Mouse (Mus musculus) hindbrain, embryonic 14.5 days (tissue): ENCODE measurements around the gene Lxn. TPM values are rescaled to one million over a fixed set of nuclear protein-coding genes. Genes with fewer than 3 reads are reported as not detected.

Experiments used
- ATAC-seq: fragments of 200-750 bp; cut with Nextera tagmentation; 2 replicates; pipeline ENCODE4 v1.8.0; 2017; ENCODE audit warnings: moderate number of reproducible peaks, mild to moderate bottlenecking, moderate TSS enrichment, moderate library complexity; ENCODE audit not compliant: low FRiP score
- DNase-seq: peaks from one replicate; pipeline ENCODE4 v3.0.0-alpha.2; 2015; ENCODE audit warnings: low spot score
- H3K27ac ChIP-seq: fragments of 300-500 bp; sonication (generic); 2 replicates; pipeline ENCODE4 v1.5.1; 2014; ENCODE audit warnings: mild to moderate bottlenecking, moderate library complexity
- H3K27me3 ChIP-seq: fragments of 300-500 bp; sonication (generic); 2 replicates; pipeline ENCODE4 v1.6.1; 2014; ENCODE audit warnings: mild to moderate bottlenecking, low read length, mixed read lengths; ENCODE audit not compliant: control insufficient read depth, insufficient read depth
- H3K36me3 ChIP-seq: fragments of 300-500 bp; sonication (generic); replicated peaks from 2 replicates; pipeline ENCODE4 v1.6.1; 2014; ENCODE audit not compliant: control insufficient read depth, insufficient read depth
- H3K4me1 ChIP-seq: fragments of 300-500 bp; sonication (generic); replicated peaks from 2 replicates; pipeline ENCODE4 v1.6.1; 2014; ENCODE audit warnings: antibody characterized with exemption, low read length, mixed read lengths; ENCODE audit not compliant: control insufficient read depth, insufficient read depth
- H3K4me2 ChIP-seq: fragments of 300-500 bp; sonication (generic); replicated peaks from 2 replicates; pipeline ENCODE4 v1.6.1; 2014; ENCODE audit warnings: mild to moderate bottlenecking, moderate library complexity
- H3K4me3 ChIP-seq: fragments of 300-500 bp; sonication (generic); replicated peaks from 2 replicates; pipeline ENCODE4 v1.5.1; 2014; ENCODE audit warnings: mild to moderate bottlenecking, low read length
- H3K9ac ChIP-seq: fragments of 300-500 bp; sonication (generic); 2 replicates; pipeline ENCODE4 v1.6.1; 2014
- H3K9me3 ChIP-seq: fragments of 300-500 bp; sonication (generic); 2 replicates; pipeline ENCODE4 v1.6.1; 2016; ENCODE audit warnings: low read length; ENCODE audit not compliant: control insufficient read depth
- WGBS: fragments of 180-500 bp; shearing (Covaris S2); extraction: QIAGEN DNeasy Blood & Tissue Kit; methylation state at CpG from one replicate; pipeline ENCODE4 v1.1.7; 2014; 5-methylcytosine and 5-hydroxymethylcytosine counted together
- polyA plus RNA-seq: library from polyadenylated mRNA; unstranded; fragments of >200 nt; fragmentation: Nextera tagmentation; extraction: Ambion mirVana; gene quantifications from 2 replicates; pipeline ENCODE4 v1.2.1, GENCODE M21; 2014

The Lxn gene
- 195 and 204 TPM in 2 replicates for polyA plus RNA-seq

DNA sequence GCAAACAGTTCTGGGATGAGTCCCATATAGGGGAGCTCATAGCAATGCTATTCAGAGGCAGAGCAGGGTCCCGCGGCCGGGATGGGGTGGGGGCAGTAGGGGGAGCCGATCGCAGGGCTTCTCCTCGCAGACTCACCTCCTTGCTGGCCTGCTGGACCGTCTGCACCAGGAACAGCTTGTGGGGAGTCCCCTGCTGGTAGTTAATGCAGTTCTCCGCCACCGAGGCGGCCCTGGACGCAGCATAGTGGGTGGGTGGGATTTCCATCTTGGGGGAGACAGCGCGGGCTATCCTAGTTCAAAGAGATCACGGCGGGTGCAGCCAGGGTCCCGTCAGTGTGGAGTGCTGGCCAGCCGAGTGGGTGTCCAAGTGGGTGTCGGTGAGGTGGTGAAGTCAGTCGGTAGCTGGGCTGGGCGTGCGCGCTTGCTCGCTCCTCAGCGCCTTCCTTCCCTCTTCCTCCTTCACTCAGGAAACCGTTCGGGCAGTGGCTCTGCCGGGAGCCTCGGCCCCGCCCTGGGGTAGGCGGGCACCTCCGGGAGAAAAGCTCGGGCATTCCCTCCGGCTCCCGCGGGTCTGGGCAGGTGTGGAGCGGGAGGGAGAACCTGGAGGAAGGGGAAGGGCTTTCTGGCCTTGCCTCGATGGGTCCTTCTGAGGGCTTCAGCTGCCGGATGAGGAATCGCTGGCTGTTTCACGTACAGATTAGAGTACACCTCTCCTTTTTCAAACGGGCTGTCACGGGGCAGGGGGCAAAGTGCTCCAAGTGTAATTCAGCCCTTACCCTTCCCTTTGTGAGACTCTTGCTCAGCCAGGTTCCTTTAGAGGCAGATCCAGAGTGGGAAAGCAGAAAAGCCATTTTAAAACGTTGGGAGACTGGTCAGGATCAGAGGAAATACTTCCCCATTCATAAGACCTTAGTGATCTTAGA lies at the start of gene Lxn:
Lxn (minus strand) TSS at position 477 of the 923 bp plus-strand sequence.
- peak; percentile 63 for DNase-seq
- peak within 1 kb of the TSS; percentile 75 for H3K27ac ChIP-seq
- WGBS, result 2% methylated on average over 38 of the region's 43 CpGs

DNA sequence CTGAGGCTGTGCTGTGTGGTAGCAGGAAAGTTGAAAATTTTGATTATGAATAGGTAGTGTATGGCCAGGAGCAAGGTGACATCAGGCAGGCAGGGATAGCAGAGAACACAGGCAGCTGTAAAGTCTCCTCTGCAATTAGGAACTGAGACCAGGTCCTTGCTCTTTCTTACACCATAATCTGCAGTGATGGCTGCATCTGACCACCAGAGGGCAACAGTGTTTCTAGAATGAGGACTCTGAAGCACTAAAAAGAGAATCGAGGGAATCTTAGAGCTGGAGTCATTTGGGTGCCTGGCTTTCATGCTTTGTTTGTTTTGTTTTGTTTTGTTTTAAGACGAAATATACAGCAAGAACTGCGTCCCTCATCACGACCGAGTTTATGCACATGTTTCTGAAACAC lies 49.1 kb upstream of the Lxn start:
- Histone ChIP-seq H3K9ac (no peak overlapping the region), H3K27ac (no peak overlapping the region), H3K4me2 (no peak overlapping the region), H3K27me3 (peaks cover 19% of the 10 kb centered on the region; the same call in 1 of the 2 replicates), H3K36me3 (no peaks in the 10 kb centered on the region), H3K4me1 (no peaks in the 10 kb centered on the region), H3K9me3 (no peaks in the 10 kb centered on the region), H3K4me3 (no peak overlapping the region)
- 5% methylated on average over 5 of the region's 5 CpGs for WGBS
- peak; percentile 80 for ATAC-seq
- DNase-seq, result peak; percentile 92

More for the DNA sequence above, at the start of gene Lxn:
- Histone ChIP-seq H3K36me3 (peaks cover 39% of the 10 kb centered on the region), H3K9ac (peak within 1 kb of the TSS; percentile 76), H3K4me3 (peak within 1 kb of the TSS; percentile 53), H3K27me3 (no peaks in the 10 kb centered on the region), H3K4me2 (peak within 1 kb of the TSS; percentile 85), H3K9me3 (no peaks in the 10 kb centered on the region), H3K4me1 (peaks cover 11% of the 10 kb centered on the region; the same call in 1 of the 2 replicates)
- ATAC-seq, result peak; percentile 89

DNA sequence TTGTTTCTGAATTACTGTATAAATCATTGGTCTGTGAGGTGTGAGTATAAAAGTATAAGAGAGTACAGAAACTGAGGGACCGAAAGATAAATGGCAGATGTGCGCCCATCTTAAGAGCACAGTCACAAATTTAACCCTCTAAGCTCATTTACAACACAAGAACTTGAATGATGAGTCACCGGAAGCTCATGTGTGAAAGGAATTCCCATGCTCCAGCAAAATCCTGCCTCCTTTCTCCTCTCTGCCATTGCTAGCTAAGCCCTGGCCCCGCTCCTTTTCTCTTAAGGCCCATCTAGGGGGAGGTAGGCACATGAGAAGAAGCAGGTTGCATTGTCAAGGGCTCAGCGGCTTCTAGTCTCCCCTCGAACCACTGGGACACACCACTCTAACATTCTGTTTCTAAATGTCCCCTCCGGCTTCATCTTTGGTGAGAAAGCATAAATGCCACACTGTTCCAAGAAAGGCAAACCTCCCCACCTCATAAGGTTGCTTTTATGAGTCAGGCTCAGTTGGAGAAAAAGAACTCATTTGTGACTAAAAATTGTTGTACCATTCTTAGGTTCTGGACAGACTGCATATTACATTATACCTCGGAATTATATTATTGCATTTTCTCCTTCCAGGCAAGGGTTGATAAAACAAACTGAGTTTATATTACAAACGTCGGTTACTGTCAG lies 44.6 kb upstream of the Lxn start:
- 87% methylated on average over 10 of the region's 10 CpGs for WGBS
- no peak for ATAC-seq

DNA sequence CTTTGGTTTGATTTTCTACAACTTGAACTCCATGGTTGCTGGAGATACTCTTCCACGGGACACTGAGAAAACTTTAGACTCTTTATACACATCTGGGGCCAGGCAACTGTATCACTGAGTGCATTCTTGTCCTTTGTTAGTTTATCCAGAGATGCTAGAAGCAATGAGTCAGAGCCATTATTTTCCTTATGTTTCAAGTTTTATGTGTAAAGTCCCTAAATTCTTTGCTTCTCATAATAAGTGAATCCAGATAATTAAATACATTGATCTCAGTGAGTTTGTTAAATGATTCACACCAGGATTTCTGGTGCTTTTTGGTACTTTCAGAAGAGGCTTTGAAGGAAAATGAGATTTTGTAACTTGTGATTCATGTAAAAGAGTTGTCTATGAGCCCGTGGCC lies 41.6 kb upstream of the Lxn start:
- WGBS, result 87% methylated on average over 2 of the region's 2 CpGs
- H3K36me3 ChIP-seq, result no peaks in the 10 kb centered on the region
- ATAC-seq (no peak), DNase-seq (no peak)
- H3K27me3 ChIP-seq, result no peaks in the 10 kb centered on the region
- H3K4me2 ChIP-seq, result no peak overlapping the region
- H3K9me3 ChIP-seq, result no peaks in the 10 kb centered on the region
- no peak overlapping the region for H3K27ac ChIP-seq
- H3K9ac ChIP-seq, result no peak overlapping the region
- no peak overlapping the region for H3K4me3 ChIP-seq
- H3K4me1 ChIP-seq, result no peaks in the 10 kb centered on the region

More for the DNA sequence above, 44.6 kb upstream of the Lxn start:
- DNase-seq, result no peak
- Histone ChIP-seq H3K9me3 (no peaks in the 10 kb centered on the region), H3K4me2 (no peak overlapping the region), H3K27ac (no peak overlapping the region), H3K27me3 (no peaks in the 10 kb centered on the region), H3K4me3 (no peak overlapping the region), H3K9ac (no peak overlapping the region), H3K4me1 (no peaks in the 10 kb centered on the region), H3K36me3 (no peaks in the 10 kb centered on the region)

DNA sequence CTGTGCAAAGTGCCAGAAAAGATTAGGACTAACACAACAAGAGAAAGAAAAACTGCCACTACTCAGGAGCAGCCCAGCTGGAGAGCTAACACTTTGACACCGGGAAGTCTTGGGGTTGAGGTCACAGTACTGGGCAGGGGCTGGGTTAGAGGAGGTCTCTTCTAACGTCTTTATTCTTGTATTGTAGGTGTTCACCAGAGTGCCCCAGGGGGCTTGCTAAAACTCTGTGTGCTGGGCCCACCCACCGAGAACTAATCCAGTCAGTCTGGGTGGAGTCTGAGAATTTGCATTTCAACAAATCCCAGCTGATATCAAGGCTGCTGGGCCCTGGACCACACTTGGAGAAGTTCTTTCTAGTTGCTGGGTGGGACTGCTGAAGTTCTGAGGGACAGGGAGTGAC lies 40.2 kb upstream of the Lxn start:
- DNase-seq (no peak), ATAC-seq (no peak)
- no peaks in the 10 kb centered on the region for H3K36me3 ChIP-seq
- 2% methylated on average over 3 of the region's 3 CpGs for WGBS
- H3K9me3 ChIP-seq, result no peaks in the 10 kb centered on the region
- no peak overlapping the region for H3K27ac ChIP-seq
- H3K4me1 ChIP-seq, result no peaks in the 10 kb centered on the region
- H3K9ac ChIP-seq, result no peak overlapping the region
- no peaks in the 10 kb centered on the region for H3K27me3 ChIP-seq
- no peak overlapping the region for H3K4me3 ChIP-seq
- no peak overlapping the region for H3K4me2 ChIP-seq

DNA sequence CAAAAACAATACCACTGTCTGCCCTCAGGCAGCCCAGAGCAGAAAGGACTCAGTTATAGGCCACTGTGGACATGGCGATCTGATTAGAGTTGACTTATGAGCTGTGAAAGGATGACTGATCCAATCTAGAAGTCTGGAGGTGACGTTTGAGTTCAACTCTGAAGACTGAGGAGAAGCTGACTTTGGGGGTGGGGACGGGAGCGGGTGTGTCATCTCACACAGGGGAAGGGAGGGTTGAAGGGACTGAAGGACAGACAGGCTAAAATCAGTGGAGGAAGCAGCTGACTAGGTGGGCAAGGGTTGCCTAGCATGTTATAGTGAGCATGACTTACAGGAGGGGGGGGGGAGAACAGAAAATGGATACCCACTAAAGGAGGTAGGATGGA lies 35.7 kb upstream of the Lxn start:
- WGBS, result 95% methylated on average over 4 of the region's 4 CpGs
- no peaks in the 10 kb centered on the region for H3K27me3 ChIP-seq
- no peak overlapping the region for H3K4me3 ChIP-seq
- no peak overlapping the region for H3K9ac ChIP-seq
- no peaks in the 10 kb centered on the region for H3K9me3 ChIP-seq
- ATAC-seq (no peak), DNase-seq (no peak)
- no peak overlapping the region for H3K4me2 ChIP-seq
- H3K27ac ChIP-seq, result no peak overlapping the region
- H3K4me1 ChIP-seq, result no peaks in the 10 kb centered on the region
- no peaks in the 10 kb centered on the region for H3K36me3 ChIP-seq

DNA sequence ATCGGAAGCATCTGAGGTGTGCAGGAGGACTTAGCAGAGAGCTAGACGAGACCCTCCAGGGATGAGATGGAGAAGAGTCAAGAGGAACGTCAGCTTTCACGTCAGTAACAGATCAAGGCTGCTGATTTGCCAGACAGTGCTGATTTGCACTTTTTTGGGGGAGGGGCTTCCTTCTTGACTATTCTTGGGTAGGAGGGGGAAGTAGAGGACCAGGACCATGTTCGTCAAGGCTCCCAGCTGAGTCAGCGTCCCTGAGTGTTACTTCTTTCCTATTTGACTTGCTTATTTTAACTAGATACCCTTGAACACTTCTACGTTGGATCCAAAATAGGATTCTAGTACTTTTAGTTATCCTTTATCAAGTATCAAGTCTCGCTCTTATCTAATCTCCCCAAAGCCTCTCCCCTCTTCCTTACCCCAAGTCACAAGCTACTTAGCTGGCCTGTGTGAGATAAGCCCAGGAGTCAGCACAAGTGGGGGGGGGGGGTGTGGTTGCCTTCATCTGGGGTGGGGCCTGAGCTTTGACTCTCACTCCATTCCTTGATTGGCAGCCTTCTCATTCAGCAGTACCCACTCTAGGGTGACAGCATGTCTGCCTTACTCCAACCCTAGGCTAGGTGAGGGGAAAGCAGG lies 35.2 kb upstream of the Lxn start:
- Histone ChIP-seq H3K9ac (no peak overlapping the region), H3K4me2 (no peak overlapping the region), H3K27me3 (no peaks in the 10 kb centered on the region), H3K36me3 (no peaks in the 10 kb centered on the region), H3K27ac (no peak overlapping the region), H3K4me3 (no peak overlapping the region), H3K9me3 (no peaks in the 10 kb centered on the region), H3K4me1 (no peaks in the 10 kb centered on the region)
- 90% methylated on average over 8 of the region's 8 CpGs for WGBS
- DNase-seq (no peak), ATAC-seq (no peak)

DNA sequence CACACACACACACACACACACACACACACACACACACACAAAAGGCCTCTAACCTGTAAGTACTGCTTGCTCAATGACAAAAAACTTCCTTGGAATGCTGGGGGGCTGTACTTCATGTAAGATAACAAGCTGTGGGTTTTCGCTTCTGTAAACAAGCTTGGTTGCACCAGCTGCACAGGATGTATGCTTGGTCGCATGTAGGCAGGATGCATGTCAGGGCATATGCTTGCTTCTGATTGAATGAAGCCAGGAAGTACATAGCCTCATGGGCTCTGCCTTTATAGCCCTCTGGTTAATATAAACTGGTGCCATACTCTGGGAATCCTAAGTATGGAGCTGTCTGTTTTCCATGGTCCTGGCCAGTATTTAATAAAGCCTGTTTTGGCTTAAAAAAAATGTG lies 34.3 kb upstream of the Lxn start:
- Histone ChIP-seq H3K4me3 (no peak overlapping the region), H3K9ac (no peak overlapping the region), H3K4me1 (no peaks in the 10 kb centered on the region), H3K27ac (no peak overlapping the region), H3K9me3 (no peaks in the 10 kb centered on the region), H3K4me2 (no peak overlapping the region), H3K36me3 (no peaks in the 10 kb centered on the region), H3K27me3 (no peaks in the 10 kb centered on the region)
- 94% methylated on average over 2 of the region's 2 CpGs for WGBS
- DNase-seq (no peak), ATAC-seq (no peak)

DNA sequence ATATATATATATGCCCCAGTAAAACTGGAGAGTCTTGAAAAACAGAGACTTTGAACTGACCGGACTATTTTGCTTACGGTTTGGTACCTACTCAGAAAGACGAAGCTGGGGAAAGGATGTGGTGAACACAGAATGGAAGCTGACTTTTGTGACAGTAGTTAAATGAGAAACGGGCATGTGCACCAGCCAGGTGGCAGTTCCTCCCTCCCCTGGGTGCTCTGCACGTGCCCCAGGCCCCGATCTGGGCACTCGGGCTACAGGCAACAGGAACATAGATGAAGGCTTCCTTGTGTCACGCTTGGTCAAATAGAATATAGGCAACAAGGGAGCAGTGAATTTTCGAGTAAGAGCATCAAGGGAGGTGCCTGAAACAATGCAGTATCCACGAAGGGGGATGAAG lies 32.6 kb upstream of the Lxn start:
- Histone ChIP-seq H3K4me3 (no peak overlapping the region), H3K27ac (no peak overlapping the region), H3K9ac (no peak overlapping the region), H3K4me1 (no peaks in the 10 kb centered on the region), H3K4me2 (no peak overlapping the region), H3K36me3 (no peaks in the 10 kb centered on the region), H3K27me3 (no peaks in the 10 kb centered on the region), H3K9me3 (no peaks in the 10 kb centered on the region)
- ATAC-seq, result no peak
- WGBS, result 86% methylated on average over 10 of the region's 10 CpGs
- DNase-seq, result no peak
